Mouse (Mus musculus): ENCODE results near the gene Fam241b. TPM values are rescaled to one million over a fixed set of nuclear protein-coding genes. Genes with fewer than 3 reads are reported as not detected.
"Not testable (repeated sequence)": the region's sequence is repeated elsewhere in the genome, so short reads cannot be mapped to it uniquely, and the experiment has no call there.

Fam241b gene
- polyA plus RNA-seq, 1 experiment = 0.30 TPM

- H3K4me1 ChIP-seq = no peaks in the 10 kb centered on the region
- H3K27me3 ChIP-seq (replicated peaks) = peaks cover 33% of the 10 kb centered on the region
- peaks cover 35% of the 10 kb centered on the region for H3K9me3 ChIP-seq
- no peak for TF ChIP-seq GATA1 (IDR thresholded peaks at IDR 0.05; ENCODE audit: borderline replicate concordance, low read length)
- TF ChIP-seq FLI1 (IDR thresholded peaks at IDR 0.05; ENCODE audit: low read length) = no peak
- H3K4me3 ChIP-seq (replicated peaks) = no peak overlapping the region
- no peaks in the 10 kb centered on the region for H3K36me3 ChIP-seq (replicated peaks; ENCODE audit: low read length)
Measured at GRCm38 (mm10) chr10:62086044-62086443, 57.7 kb downstream of the Fam241b start.

- Histone ChIP-seq H3K36me3 (replicated peaks; ENCODE audit: low read length) (no peaks in the 10 kb centered on the region), H3K4me1 (no peaks in the 10 kb centered on the region), H3K9me3 (peaks cover 30% of the 10 kb centered on the region; the same call in 1 of the 2 replicates), H3K4me3 (replicated peaks) (no peak overlapping the region), H3K27me3 (replicated peaks) (peaks cover 26% of the 10 kb centered on the region)
- no peak for TF ChIP-seq FLI1 (IDR thresholded peaks at IDR 0.05; ENCODE audit: low read length)
- TF ChIP-seq GATA1 (IDR thresholded peaks at IDR 0.05; ENCODE audit: borderline replicate concordance, low read length) = no peak
Measured at GRCm38 (mm10) chr10:62076248-62077134, 67.2 kb downstream of the Fam241b start.

- peaks cover 42% of the 10 kb centered on the region for H3K27me3 ChIP-seq (replicated peaks)
Measured at GRCm38 (mm10) chr10:62071346-62071745, 72.4 kb downstream of the Fam241b start.

GRCm38 (mm10) chr10:62070636-62071035, 73.1 kb downstream of the Fam241b start:
- peaks cover 26% of the 10 kb centered on the region for H3K4me1 ChIP-seq

More at GRCm38 (mm10) chr10:62071346-62071745, 72.4 kb downstream of the Fam241b start:
- Histone ChIP-seq H3K4me1 (peaks cover 19% of the 10 kb centered on the region), H3K9me3 (peaks cover 34% of the 10 kb centered on the region)
- not testable (repeated sequence) for H3K36me3 ChIP-seq (replicated peaks; ENCODE audit: low read length); H3K4me3 ChIP-seq (replicated peaks)

GRCm38 (mm10) chr10:62069946-62070345, 73.8 kb downstream of the Fam241b start:
- Histone ChIP-seq H3K36me3 (replicated peaks; ENCODE audit: low read length) (no peaks in the 10 kb centered on the region), H3K9me3 (peaks cover 36% of the 10 kb centered on the region), H3K4me3 (replicated peaks) (no peak overlapping the region), H3K4me1 (peaks cover 33% of the 10 kb centered on the region), H3K27me3 (replicated peaks) (peaks cover 40% of the 10 kb centered on the region)
- TF ChIP-seq GATA1 (IDR thresholded peaks at IDR 0.05; ENCODE audit: borderline replicate concordance, low read length) = no peak
- TF ChIP-seq FLI1 (IDR thresholded peaks at IDR 0.05; ENCODE audit: low read length) = no peak

More at GRCm38 (mm10) chr10:62070636-62071035, 73.1 kb downstream of the Fam241b start:
- TF ChIP-seq GATA1 (IDR thresholded peaks at IDR 0.05; ENCODE audit: borderline replicate concordance, low read length) (no peak), FLI1 (IDR thresholded peaks at IDR 0.05; ENCODE audit: low read length) (no peak)
- Histone ChIP-seq H3K27me3 (replicated peaks) (peaks cover 40% of the 10 kb centered on the region), H3K4me3 (replicated peaks) (no peak overlapping the region), H3K9me3 (peaks cover 38% of the 10 kb centered on the region), H3K36me3 (replicated peaks; ENCODE audit: low read length) (no peaks in the 10 kb centered on the region)

- Histone ChIP-seq H3K9me3 (peaks cover 32% of the 10 kb centered on the region), H3K36me3 (replicated peaks; ENCODE audit: low read length) (no peaks in the 10 kb centered on the region), H3K4me1 (peaks cover 35% of the 10 kb centered on the region), H3K27me3 (replicated peaks) (peaks cover 38% of the 10 kb centered on the region), H3K4me3 (replicated peaks) (no peak overlapping the region)
- no peak for TF ChIP-seq FLI1 (IDR thresholded peaks at IDR 0.05; ENCODE audit: low read length)
- no peak for TF ChIP-seq GATA1 (IDR thresholded peaks at IDR 0.05; ENCODE audit: borderline replicate concordance, low read length)
Measured at GRCm38 (mm10) chr10:62069398-62069797, 74.3 kb downstream of the Fam241b start.

GRCm38 (mm10) chr10:62068532-62068931, 75.2 kb downstream of the Fam241b start:
- peaks cover 26% of the 10 kb centered on the region for H3K9me3 ChIP-seq
- H3K27me3 ChIP-seq (replicated peaks) = peaks cover 33% of the 10 kb centered on the region
- no peaks in the 10 kb centered on the region for H3K36me3 ChIP-seq (replicated peaks; ENCODE audit: low read length)
- no peak overlapping the region for H3K4me3 ChIP-seq (replicated peaks)
- TF ChIP-seq FLI1 (IDR thresholded peaks at IDR 0.05; ENCODE audit: low read length) = no peak
- TF ChIP-seq GATA1 (IDR thresholded peaks at IDR 0.05; ENCODE audit: borderline replicate concordance, low read length) = no peak
- H3K4me1 ChIP-seq = peaks cover 35% of the 10 kb centered on the region

GRCm38 (mm10) chr10:62066213-62066612, 77.5 kb downstream of the Fam241b start:
- no peak for TF ChIP-seq GATA1 (IDR thresholded peaks at IDR 0.05; ENCODE audit: borderline replicate concordance, low read length)
- TF ChIP-seq FLI1 (IDR thresholded peaks at IDR 0.05; ENCODE audit: low read length) = no peak
- Histone ChIP-seq H3K9me3 (peaks cover 22% of the 10 kb centered on the region), H3K27me3 (replicated peaks) (peaks cover 45% of the 10 kb centered on the region), H3K4me1 (peaks cover 35% of the 10 kb centered on the region), H3K36me3 (replicated peaks; ENCODE audit: low read length) (no peaks in the 10 kb centered on the region), H3K4me3 (replicated peaks) (peak overlapping the region; percentile 69)

GRCm38 (mm10) chr10:62062786-62063185, 80.9 kb downstream of the Fam241b start:
- H3K36me3 ChIP-seq (replicated peaks; ENCODE audit: low read length) = no peaks in the 10 kb centered on the region
- peaks cover 19% of the 10 kb centered on the region for H3K9me3 ChIP-seq
- H3K4me3 ChIP-seq (replicated peaks) = no peak overlapping the region
- H3K27me3 ChIP-seq (replicated peaks) = peaks cover 62% of the 10 kb centered on the region
- peaks cover 27% of the 10 kb centered on the region for H3K4me1 ChIP-seq
- TF ChIP-seq GATA1 (IDR thresholded peaks at IDR 0.05; ENCODE audit: borderline replicate concordance, low read length) = no peak
- TF ChIP-seq FLI1 (IDR thresholded peaks at IDR 0.05; ENCODE audit: low read length) = no peak

GRCm38 (mm10) chr10:62060969-62061678, 82.6 kb downstream of the Fam241b start:
- no peak overlapping the region for H3K4me3 ChIP-seq (replicated peaks)
- H3K9me3 ChIP-seq = peaks cover 2% of the 10 kb centered on the region; the same call in 1 of the 2 replicates
- TF ChIP-seq FLI1 (IDR thresholded peaks at IDR 0.05; ENCODE audit: low read length) (no peak), GATA1 (IDR thresholded peaks at IDR 0.05; ENCODE audit: borderline replicate concordance, low read length) (no peak)
- no peaks in the 10 kb centered on the region for H3K36me3 ChIP-seq (replicated peaks; ENCODE audit: low read length)
- H3K27me3 ChIP-seq (replicated peaks) = peaks cover 71% of the 10 kb centered on the region
- peaks cover 14% of the 10 kb centered on the region for H3K4me1 ChIP-seq

All from megakaryocyte, embryonic 14.5 days (primary cell).